Mouse (Mus musculus): ENCODE results near the gene Gna13. TPM values are rescaled to one million over a fixed set of nuclear protein-coding genes. Genes with fewer than 3 reads are reported as not detected.

The Gna13 gene
- 21.8 and 24.4 TPM in 2 replicates for polyA plus RNA-seq (2014; fragmentation: Nextera tagmentation; extraction: Ambion mirVana)

DNA sequence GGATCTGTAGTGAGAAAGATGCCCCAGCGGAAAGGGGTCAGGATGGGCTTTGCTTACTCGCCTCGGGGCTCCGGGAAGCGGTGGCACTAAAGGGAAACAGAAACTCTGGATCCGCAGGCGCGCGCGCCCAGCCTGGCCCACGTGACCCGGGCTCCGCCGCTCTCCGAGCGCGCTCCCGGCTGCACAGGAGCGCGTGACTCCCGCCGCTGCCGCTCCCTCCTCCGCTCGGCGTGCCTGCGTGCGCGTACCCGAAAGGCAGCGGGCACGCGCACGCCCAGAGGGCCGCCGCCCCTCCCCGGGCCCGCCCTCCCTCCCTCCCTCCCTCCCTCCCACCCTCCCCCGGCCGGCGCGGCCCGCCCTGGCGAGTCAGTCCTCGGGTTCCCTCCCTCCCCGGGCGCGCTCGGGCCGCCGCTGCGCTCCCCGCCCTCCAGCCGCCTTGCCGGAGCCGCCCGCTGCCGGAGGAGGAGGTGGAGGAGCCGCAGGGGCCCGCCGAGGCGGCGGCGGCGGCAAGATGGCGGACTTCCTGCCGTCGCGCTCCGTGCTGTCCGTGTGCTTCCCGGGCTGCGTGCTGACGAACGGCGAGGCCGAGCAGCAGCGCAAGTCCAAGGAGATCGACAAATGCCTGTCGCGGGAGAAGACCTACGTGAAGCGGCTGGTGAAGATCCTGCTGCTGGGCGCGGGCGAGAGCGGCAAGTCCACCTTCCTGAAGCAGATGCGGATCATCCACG lies at the start of gene Gna13:
Gene Gna13, plus strand, starts transcription at position 369 of the 728 bp plus-strand sequence.
- Histone ChIP-seq H3K36me3 (replicated peaks; ENCODE audit: control insufficient read depth, insufficient read depth) (peaks cover 23% of the 10 kb centered on the region), H3K9me3 (ENCODE audit: control insufficient read depth, low read length) (no peaks in the 10 kb centered on the region), H3K4me3 (replicated peaks; ENCODE audit: low read length) (peak within 1 kb of the TSS; percentile 98), H3K27ac (peak within 1 kb of the TSS; percentile 95), H3K4me2 (replicated peaks) (peak within 1 kb of the TSS; percentile 66), H3K27me3 (ENCODE audit: control insufficient read depth, insufficient read depth, low read length) (0 out of 2 replicates have a peak, but pooled peaks cover 3% of the 10 kb centered on the region), H3K4me1 (replicated peaks; ENCODE audit: control insufficient read depth, insufficient read depth, low read length) (peaks cover 40% of the 10 kb centered on the region), H3K9ac (peak within 1 kb of the TSS; percentile 95)
- under 1% methylated on average over 44 of the region's 89 CpGs for WGBS
- peak; percentile 79 for ATAC-seq (ENCODE audit: low FRiP score)
- DNase-seq (ENCODE audit: low spot score): peak; percentile 95

DNA sequence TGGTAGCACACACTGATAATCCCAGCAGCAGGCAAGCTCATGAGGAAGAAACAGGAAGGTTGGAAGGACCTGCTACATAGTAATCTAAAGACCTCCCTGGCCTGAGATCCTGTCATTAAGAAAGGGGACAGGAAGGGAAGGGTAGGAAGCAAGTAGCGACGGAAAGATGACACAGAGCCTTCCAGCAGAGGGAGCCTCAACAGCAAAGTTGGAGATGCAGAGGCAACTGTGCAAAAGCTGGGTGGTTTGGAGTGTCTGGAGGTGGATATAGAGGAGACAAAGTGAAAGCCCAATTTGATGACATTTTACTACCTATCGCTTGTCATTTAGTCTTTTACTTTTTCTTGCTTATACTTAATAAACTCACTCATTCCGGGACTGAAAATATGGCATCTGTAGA lies 45.7 kb upstream of the Gna13 start:
- no peaks in the 10 kb centered on the region for H3K9me3 ChIP-seq (ENCODE audit: control insufficient read depth, low read length)
- H3K4me2 ChIP-seq (replicated peaks): no peak overlapping the region
- H3K9ac ChIP-seq: no peak overlapping the region
- no peak for DNase-seq (ENCODE audit: low spot score)
- H3K36me3 ChIP-seq (replicated peaks; ENCODE audit: control insufficient read depth, insufficient read depth): no peaks in the 10 kb centered on the region
- no peak overlapping the region for H3K4me3 ChIP-seq (replicated peaks; ENCODE audit: low read length)
- peaks cover 5% of the 10 kb centered on the region; the same call in 1 of the 2 replicates for H3K27me3 ChIP-seq (ENCODE audit: control insufficient read depth, insufficient read depth, low read length)
- 42% methylated on average over 4 of the region's 4 CpGs for WGBS
- H3K27ac ChIP-seq: no peak overlapping the region
- no peak for ATAC-seq (ENCODE audit: low FRiP score)
- no peaks in the 10 kb centered on the region for H3K4me1 ChIP-seq (replicated peaks; ENCODE audit: control insufficient read depth, insufficient read depth, low read length)

DNA sequence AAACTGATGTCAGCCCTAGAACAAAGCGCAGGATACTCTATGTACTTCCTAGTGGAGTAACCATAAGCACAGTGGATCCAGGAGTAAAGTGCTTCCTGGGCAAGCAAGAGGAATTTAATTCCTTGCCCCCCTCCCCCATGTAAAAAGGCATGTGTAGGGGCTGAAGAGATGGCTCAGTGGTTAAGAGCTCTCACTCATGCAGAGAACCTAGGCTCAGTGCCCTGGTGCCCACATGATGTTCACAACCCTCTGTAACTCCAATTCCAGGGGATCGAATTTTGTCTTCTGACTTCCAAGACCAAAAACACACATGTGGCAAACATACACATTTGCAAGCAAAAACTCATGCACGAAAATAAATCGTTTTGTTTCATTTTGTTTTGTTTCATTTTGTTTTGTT lies 43.2 kb upstream of the Gna13 start:
- WGBS: 88% methylated on average over 4 of the region's 4 CpGs
- no peaks in the 10 kb centered on the region for H3K9me3 ChIP-seq (ENCODE audit: control insufficient read depth, low read length)
- H3K27me3 ChIP-seq (ENCODE audit: control insufficient read depth, insufficient read depth, low read length): no peaks in the 10 kb centered on the region
- H3K4me1 ChIP-seq (replicated peaks; ENCODE audit: control insufficient read depth, insufficient read depth, low read length): no peaks in the 10 kb centered on the region
- ATAC-seq (ENCODE audit: low FRiP score) (no peak), DNase-seq (ENCODE audit: low spot score) (no peak)
- no peak overlapping the region for H3K4me3 ChIP-seq (replicated peaks; ENCODE audit: low read length)
- H3K27ac ChIP-seq: no peak overlapping the region
- no peaks in the 10 kb centered on the region for H3K36me3 ChIP-seq (replicated peaks; ENCODE audit: control insufficient read depth, insufficient read depth)
- H3K9ac ChIP-seq: no peak overlapping the region
- no peak overlapping the region for H3K4me2 ChIP-seq (replicated peaks)

DNA sequence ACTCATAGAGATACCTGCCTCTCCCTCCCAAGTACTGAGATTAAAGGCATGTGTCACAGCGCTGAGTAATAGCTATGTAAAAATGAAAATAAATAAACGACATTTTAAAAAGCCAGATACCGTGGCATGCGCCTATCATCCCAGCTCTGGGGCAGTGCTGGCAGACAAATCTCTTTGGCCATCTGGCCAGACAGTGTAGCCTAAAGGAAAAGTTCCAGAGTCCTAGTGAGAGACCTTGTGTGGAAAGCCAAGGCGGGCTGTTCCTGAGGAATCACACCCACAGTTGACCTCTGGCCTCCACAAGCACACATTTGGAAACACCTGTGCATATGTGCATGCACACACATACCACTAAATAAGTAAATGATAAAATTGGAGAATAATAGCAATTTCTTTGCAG lies 42.7 kb upstream of the Gna13 start:
- H3K4me3 ChIP-seq (replicated peaks; ENCODE audit: low read length): no peak overlapping the region
- WGBS: 84% methylated on average over 5 of the region's 5 CpGs
- no peaks in the 10 kb centered on the region for H3K36me3 ChIP-seq (replicated peaks; ENCODE audit: control insufficient read depth, insufficient read depth)
- ATAC-seq (ENCODE audit: low FRiP score): no peak
- no peak overlapping the region for H3K27ac ChIP-seq
- H3K9me3 ChIP-seq (ENCODE audit: control insufficient read depth, low read length): no peaks in the 10 kb centered on the region
- H3K4me2 ChIP-seq (replicated peaks): no peak overlapping the region
- no peaks in the 10 kb centered on the region for H3K4me1 ChIP-seq (replicated peaks; ENCODE audit: control insufficient read depth, insufficient read depth, low read length)
- no peaks in the 10 kb centered on the region for H3K27me3 ChIP-seq (ENCODE audit: control insufficient read depth, insufficient read depth, low read length)
- DNase-seq (ENCODE audit: low spot score): no peak
- no peak overlapping the region for H3K9ac ChIP-seq

DNA sequence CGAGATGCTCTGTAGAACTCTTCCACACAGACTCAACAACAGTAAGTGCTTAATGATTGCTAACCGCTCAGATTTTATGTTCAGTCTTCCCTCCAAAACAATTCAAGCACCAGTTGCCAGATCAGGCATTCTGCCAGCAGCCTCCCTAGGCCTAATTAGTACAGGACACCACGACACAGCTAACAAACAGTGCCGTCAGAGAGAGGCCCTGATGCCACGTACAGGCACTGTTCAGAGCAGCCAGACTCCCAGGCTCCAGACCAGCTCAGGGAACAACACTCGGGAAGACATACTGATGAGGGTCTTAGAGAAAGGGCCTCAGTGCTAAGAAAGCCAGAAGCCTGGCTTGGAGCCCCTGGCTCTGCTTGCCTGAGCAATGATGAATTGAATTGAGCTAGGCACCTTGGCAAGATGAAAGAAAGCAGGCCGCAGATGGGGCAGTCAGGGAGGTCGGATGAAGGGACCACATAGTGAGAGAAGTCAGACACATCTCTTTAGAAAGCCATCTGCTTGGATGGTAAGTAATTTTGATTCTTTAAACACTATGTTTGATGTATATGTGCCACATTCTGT lies 42.2 kb upstream of the Gna13 start:
- Histone ChIP-seq H3K27me3 (ENCODE audit: control insufficient read depth, insufficient read depth, low read length) (no peaks in the 10 kb centered on the region), H3K9me3 (ENCODE audit: control insufficient read depth, low read length) (no peaks in the 10 kb centered on the region), H3K36me3 (replicated peaks; ENCODE audit: control insufficient read depth, insufficient read depth) (no peaks in the 10 kb centered on the region), H3K4me3 (replicated peaks; ENCODE audit: low read length) (no peak overlapping the region), H3K27ac (peak overlapping the region; percentile 54), H3K9ac (no peak overlapping the region), H3K4me1 (replicated peaks; ENCODE audit: control insufficient read depth, insufficient read depth, low read length) (no peaks in the 10 kb centered on the region), H3K4me2 (replicated peaks) (no peak overlapping the region)
- 33% methylated on average over 8 of the region's 8 CpGs for WGBS
- peak; percentile 74 for DNase-seq (ENCODE audit: low spot score)
- ATAC-seq (ENCODE audit: low FRiP score): peak; percentile 90

DNA sequence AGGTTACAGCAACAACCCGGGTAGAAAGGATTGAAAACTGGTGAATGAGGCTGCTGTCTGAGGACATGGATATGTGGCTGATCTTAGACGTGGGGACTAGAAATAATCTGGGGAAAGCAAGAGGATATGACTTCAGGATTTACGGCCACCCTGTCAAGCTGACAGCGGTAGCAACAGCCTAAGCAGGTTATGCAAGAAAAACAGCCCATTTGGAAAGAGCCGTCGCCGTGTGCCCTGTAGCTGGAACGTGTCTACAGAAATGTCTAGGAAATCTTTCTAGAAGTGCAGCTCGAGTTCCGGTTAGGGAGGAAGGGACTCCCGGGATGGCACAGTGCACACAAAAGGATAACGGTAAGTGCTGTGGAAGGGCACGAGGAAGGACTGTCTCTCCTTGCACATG lies 36.4 kb upstream of the Gna13 start:
- Histone ChIP-seq H3K4me1 (replicated peaks; ENCODE audit: control insufficient read depth, insufficient read depth, low read length) (0 out of 2 replicates have a peak, but pooled peaks cover 8% of the 10 kb centered on the region), H3K9ac (no peak overlapping the region), H3K9me3 (ENCODE audit: control insufficient read depth, low read length) (no peaks in the 10 kb centered on the region), H3K27me3 (ENCODE audit: control insufficient read depth, insufficient read depth, low read length) (no peaks in the 10 kb centered on the region), H3K36me3 (replicated peaks; ENCODE audit: control insufficient read depth, insufficient read depth) (no peaks in the 10 kb centered on the region), H3K27ac (no peak overlapping the region), H3K4me2 (replicated peaks) (no peak overlapping the region), H3K4me3 (replicated peaks; ENCODE audit: low read length) (no peak overlapping the region)
- WGBS: 84% methylated on average over 13 of the region's 13 CpGs
- ATAC-seq (ENCODE audit: low FRiP score) (no peak), DNase-seq (ENCODE audit: low spot score) (no peak)

DNA sequence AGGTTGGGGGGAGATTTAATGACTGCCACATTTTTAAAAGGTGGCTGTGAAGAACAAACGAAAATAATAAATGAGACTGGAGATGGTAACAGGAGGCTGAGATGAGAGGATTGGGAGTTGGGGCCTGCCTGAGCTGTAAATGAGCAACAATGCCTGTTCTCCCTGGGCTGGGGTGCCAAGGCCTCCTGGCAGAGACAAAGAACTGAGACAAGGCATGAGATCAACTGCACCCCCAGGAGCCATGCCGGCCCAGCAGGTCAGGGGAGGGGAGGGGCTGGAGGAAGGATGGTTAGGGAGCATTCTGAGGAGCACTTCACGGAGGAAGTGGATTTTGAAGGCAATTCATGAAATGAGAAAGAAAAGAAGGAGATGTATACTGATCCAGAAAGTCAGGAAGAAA lies 35.2 kb upstream of the Gna13 start:
- Histone ChIP-seq H3K27me3 (ENCODE audit: control insufficient read depth, insufficient read depth, low read length) (no peaks in the 10 kb centered on the region), H3K4me2 (replicated peaks) (no peak overlapping the region), H3K36me3 (replicated peaks; ENCODE audit: control insufficient read depth, insufficient read depth) (no peaks in the 10 kb centered on the region), H3K9me3 (ENCODE audit: control insufficient read depth, low read length) (no peaks in the 10 kb centered on the region), H3K4me1 (replicated peaks; ENCODE audit: control insufficient read depth, insufficient read depth, low read length) (0 out of 2 replicates have a peak, but pooled peaks cover 8% of the 10 kb centered on the region), H3K9ac (no peak overlapping the region), H3K4me3 (replicated peaks; ENCODE audit: low read length) (no peak overlapping the region), H3K27ac (peak overlapping the region; percentile 33)
- DNase-seq (ENCODE audit: low spot score) (no peak), ATAC-seq (ENCODE audit: low FRiP score) (no peak)
- WGBS: 18% methylated on average over 3 of the region's 3 CpGs

DNA sequence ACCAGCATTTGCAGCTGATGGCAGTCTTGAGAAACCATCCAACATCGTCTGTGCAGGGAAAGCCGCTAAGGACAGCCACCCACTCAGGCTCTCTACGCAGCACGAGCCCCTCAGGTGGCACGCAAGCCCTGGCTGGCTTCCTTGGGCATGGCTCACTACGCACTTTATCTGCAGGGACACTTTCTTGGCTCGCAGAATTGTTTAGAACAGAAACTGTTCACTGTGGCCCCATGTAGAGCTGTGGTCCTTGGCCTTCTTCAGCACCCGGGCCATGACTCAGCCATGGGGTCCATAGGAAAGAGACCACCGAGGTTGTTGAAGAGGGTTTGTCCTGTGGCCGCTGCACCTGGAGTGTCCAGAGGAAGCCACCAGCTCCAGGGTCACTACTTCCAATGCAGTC lies 34.7 kb upstream of the Gna13 start:
- DNase-seq (ENCODE audit: low spot score): no peak
- Histone ChIP-seq H3K36me3 (replicated peaks; ENCODE audit: control insufficient read depth, insufficient read depth) (no peaks in the 10 kb centered on the region), H3K4me2 (replicated peaks) (no peak overlapping the region), H3K4me3 (replicated peaks; ENCODE audit: low read length) (no peak overlapping the region), H3K9ac (no peak overlapping the region), H3K4me1 (replicated peaks; ENCODE audit: control insufficient read depth, insufficient read depth, low read length) (0 out of 2 replicates have a peak, but pooled peaks cover 8% of the 10 kb centered on the region), H3K9me3 (ENCODE audit: control insufficient read depth, low read length) (no peaks in the 10 kb centered on the region), H3K27ac (no peak overlapping the region), H3K27me3 (ENCODE audit: control insufficient read depth, insufficient read depth, low read length) (no peaks in the 10 kb centered on the region)
- no peak for ATAC-seq (ENCODE audit: low FRiP score)
- WGBS: 81% methylated on average over 10 of the region's 10 CpGs

DNA sequence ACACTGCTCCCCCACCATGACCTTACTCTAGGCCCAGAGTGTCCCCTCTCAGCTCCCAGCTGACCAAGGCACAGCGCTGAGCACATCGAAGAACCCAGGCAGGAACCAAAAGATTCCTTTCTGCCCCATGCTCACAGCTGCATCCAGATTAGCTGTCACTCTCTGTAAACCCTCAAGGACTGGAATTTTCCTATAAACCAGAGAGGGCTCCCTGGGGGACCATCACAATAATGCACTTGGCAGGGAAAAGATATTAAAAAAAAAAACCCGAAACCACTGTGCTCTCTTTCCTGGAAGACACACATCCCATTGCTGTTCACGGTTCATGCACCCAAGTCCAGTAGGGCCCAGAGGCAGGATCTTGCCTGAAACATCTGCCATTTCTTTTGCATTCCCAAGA lies 33.3 kb upstream of the Gna13 start:
- H3K4me1 ChIP-seq (replicated peaks; ENCODE audit: control insufficient read depth, insufficient read depth, low read length): 0 out of 2 replicates have a peak, but pooled peaks cover 8% of the 10 kb centered on the region
- no peak overlapping the region for H3K27ac ChIP-seq
- no peak overlapping the region for H3K4me3 ChIP-seq (replicated peaks; ENCODE audit: low read length)
- H3K9me3 ChIP-seq (ENCODE audit: control insufficient read depth, low read length): no peaks in the 10 kb centered on the region
- no peaks in the 10 kb centered on the region for H3K36me3 ChIP-seq (replicated peaks; ENCODE audit: control insufficient read depth, insufficient read depth)
- H3K27me3 ChIP-seq (ENCODE audit: control insufficient read depth, insufficient read depth, low read length): no peaks in the 10 kb centered on the region
- H3K9ac ChIP-seq: no peak overlapping the region
- ATAC-seq (ENCODE audit: low FRiP score) (no peak), DNase-seq (ENCODE audit: low spot score) (no peak)
- 50% methylated on average over 4 of the region's 4 CpGs for WGBS
- H3K4me2 ChIP-seq (replicated peaks): no peak overlapping the region
